Mouse (Mus musculus): ENCODE data around the gene Aldh1l1. TPM values are rescaled to one million over a fixed set of nuclear protein-coding genes. Genes with fewer than 3 reads are reported as not detected.

Gene Aldh1l1
- polyA plus RNA-seq, 1 experiment: 53.6 TPM

DNA sequence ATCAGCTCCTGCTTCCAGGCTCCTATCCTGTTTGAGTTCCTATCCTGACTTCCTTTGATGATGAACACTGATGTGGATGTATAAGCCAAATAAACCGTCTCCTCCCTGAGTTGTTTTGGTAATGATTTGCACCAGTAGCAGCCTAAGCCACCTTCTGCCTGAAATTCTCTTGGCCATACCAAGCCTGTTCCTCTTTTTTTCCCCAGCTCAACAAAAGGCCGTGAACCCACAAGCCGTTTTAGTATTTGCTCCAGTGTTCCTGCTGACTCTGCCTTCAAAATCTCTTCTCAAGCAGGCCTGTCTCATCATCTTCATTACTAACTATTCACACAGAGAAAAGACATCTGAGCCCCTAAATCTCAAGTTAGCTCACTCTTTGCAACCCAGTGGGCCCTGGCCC, 7.9 kb downstream of the Aldh1l1 start:
- Histone ChIP-seq H3K4me3 (ENCODE audit: low read depth, low read length) (no peak overlapping the region), H3K27me3 (ENCODE audit: control insufficient read depth, insufficient read depth, low read length) (no peaks in the 10 kb centered on the region), H3K27ac (ENCODE audit: insufficient read depth, low read depth, low read length) (no peak overlapping the region), H3K36me3 (ENCODE audit: control insufficient read depth, insufficient read depth, low read length) (no peaks in the 10 kb centered on the region), H3K4me1 (ENCODE audit: control insufficient read depth, insufficient read depth, insufficient read length, low read length) (peaks cover 7% of the 10 kb centered on the region; the same call in 1 of the 2 replicates)
- 82% methylated on average over 3 of the region's 3 CpGs for WGBS
- TF ChIP-seq POLR2A (IDR thresholded peaks at IDR 0.05; ENCODE audit: low read depth, low read length): no peak
- no peak for TF ChIP-seq CTCF (IDR thresholded peaks at IDR 0.05; ENCODE audit: extremely low read depth, insufficient read length, insufficient replicate concordance, low read depth, low read length)

DNA sequence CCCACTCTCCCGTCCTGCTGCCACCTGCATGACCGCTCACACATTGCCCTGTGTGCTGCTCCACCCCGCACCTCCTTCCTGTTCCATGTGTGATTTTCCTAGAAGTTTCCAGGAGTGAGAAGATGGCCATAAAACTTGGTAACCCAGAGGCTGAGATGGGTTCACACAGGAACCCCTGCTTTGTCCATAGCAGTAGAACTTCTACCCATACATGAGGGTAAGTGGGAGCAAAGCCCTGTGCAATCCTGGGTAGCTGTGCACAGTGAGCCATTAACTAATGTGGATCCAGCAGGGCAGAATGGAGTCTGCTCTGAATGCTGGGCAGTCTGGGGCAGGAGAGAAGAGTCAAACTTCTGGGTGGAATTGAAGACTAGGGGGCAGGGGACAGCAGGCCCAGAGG, 8.3 kb downstream of the Aldh1l1 start:
- no peak for TF ChIP-seq POLR2A (IDR thresholded peaks at IDR 0.05; ENCODE audit: low read depth, low read length)
- no peak for TF ChIP-seq CTCF (IDR thresholded peaks at IDR 0.05; ENCODE audit: extremely low read depth, insufficient read length, insufficient replicate concordance, low read depth, low read length)
- H3K27me3 ChIP-seq (ENCODE audit: control insufficient read depth, insufficient read depth, low read length): no peaks in the 10 kb centered on the region
- no peaks in the 10 kb centered on the region for H3K36me3 ChIP-seq (ENCODE audit: control insufficient read depth, insufficient read depth, low read length)
- H3K27ac ChIP-seq (ENCODE audit: insufficient read depth, low read depth, low read length): no peak overlapping the region
- H3K4me3 ChIP-seq (ENCODE audit: low read depth, low read length): no peak overlapping the region
- WGBS: 82% methylated on average over 3 of the region's 3 CpGs
- peaks cover 7% of the 10 kb centered on the region; the same call in 1 of the 2 replicates for H3K4me1 ChIP-seq (ENCODE audit: control insufficient read depth, insufficient read depth, insufficient read length, low read length)

DNA sequence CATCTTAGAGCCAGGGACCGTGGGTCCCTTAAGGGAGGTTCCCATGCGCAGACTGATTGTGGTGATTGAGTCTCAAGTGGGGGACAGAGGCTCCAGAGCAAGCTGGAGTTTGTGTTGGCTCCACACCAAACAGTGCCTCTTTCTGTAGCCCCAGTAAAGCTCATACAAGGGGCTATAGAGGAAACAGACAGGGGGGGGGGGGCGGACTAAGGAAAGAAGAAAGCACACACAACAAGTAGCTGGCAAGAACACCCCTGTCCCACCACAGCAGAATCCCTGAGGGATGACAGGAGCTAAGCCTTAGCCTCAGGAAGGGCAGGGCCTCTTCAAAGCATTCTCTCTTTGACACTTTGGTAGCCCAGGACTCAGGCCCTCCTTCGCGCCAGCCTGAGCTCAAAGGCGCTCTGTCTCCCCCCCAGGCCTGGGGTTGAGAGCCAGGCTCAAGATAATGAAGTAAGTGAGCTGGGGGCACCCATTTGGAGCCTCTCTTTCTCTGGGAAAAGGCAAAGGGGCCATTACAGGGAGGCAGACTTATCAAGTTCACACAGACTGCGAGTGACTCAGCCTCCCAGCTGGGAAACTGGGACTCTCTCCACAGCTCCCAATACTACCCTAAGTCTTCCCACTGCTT, 9.2 kb downstream of the Aldh1l1 start:
- Histone ChIP-seq H3K4me3 (ENCODE audit: low read depth, low read length) (no peak overlapping the region), H3K4me1 (ENCODE audit: control insufficient read depth, insufficient read depth, insufficient read length, low read length) (peaks cover 7% of the 10 kb centered on the region; the same call in 1 of the 2 replicates), H3K27me3 (ENCODE audit: control insufficient read depth, insufficient read depth, low read length) (no peaks in the 10 kb centered on the region), H3K36me3 (ENCODE audit: control insufficient read depth, insufficient read depth, low read length) (no peaks in the 10 kb centered on the region), H3K27ac (ENCODE audit: insufficient read depth, low read depth, low read length) (no peak overlapping the region)
- TF ChIP-seq CTCF (IDR thresholded peaks at IDR 0.05; ENCODE audit: extremely low read depth, insufficient read length, insufficient replicate concordance, low read depth, low read length) (no peak), POLR2A (IDR thresholded peaks at IDR 0.05; ENCODE audit: low read depth, low read length) (no peak)
- WGBS: 74% methylated on average over 7 of the region's 7 CpGs

DNA sequence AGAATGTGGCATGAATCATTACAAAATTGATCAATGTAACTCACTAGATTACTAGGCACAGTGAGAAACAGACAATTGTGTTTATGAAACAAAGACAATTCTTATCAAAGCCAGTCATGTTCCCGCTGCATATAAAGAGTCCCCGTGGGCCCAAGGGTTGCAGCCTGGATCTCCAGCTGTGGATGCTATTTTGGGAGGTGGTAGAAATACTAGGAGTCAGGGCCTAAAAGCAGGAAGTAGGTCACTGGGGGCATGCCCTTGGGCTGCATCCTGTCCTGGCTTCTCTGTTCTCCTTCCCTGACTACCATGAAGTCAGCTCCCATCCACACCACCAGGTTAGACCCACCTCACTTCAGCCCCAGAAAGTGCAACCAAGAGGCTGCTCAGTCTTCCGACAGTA, 10.0 kb downstream of the Aldh1l1 start:
- Histone ChIP-seq H3K4me3 (ENCODE audit: low read depth, low read length) (no peak overlapping the region), H3K4me1 (ENCODE audit: control insufficient read depth, insufficient read depth, insufficient read length, low read length) (peaks cover 7% of the 10 kb centered on the region; the same call in 1 of the 2 replicates), H3K27ac (ENCODE audit: insufficient read depth, low read depth, low read length) (no peak overlapping the region), H3K36me3 (ENCODE audit: control insufficient read depth, insufficient read depth, low read length) (no peaks in the 10 kb centered on the region), H3K27me3 (ENCODE audit: control insufficient read depth, insufficient read depth, low read length) (no peaks in the 10 kb centered on the region)
- WGBS: 79% methylated on average over 3 of the region's 3 CpGs
- TF ChIP-seq POLR2A (IDR thresholded peaks at IDR 0.05; ENCODE audit: low read depth, low read length) (no peak), CTCF (IDR thresholded peaks at IDR 0.05; ENCODE audit: extremely low read depth, insufficient read length, insufficient replicate concordance, low read depth, low read length) (no peak)

DNA sequence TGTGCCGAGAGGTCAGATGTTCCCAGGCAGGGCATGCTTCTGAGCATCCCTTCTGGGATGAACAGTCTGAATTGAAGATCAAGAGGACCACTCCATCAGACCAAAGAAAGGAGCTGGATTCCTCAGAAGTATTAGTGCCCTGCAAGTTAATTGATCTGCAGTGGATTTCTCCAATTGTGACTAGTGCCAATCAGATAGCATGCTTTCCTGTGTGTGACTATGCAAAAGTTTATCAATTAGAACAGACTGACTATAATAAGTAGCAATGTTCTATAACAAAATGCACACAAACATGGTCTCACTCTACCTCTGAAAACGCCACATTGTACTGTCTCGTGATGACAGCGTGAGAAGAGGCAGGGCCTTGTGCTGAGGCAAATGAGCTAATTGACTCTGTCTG, 13.3 kb downstream of the Aldh1l1 start:
- no peak overlapping the region for H3K27ac ChIP-seq (ENCODE audit: insufficient read depth, low read depth, low read length)
- H3K4me3 ChIP-seq (ENCODE audit: low read depth, low read length): no peak overlapping the region
- no peaks in the 10 kb centered on the region for H3K4me1 ChIP-seq (ENCODE audit: control insufficient read depth, insufficient read depth, insufficient read length, low read length)
- H3K36me3 ChIP-seq (ENCODE audit: control insufficient read depth, insufficient read depth, low read length): no peaks in the 10 kb centered on the region
- 80% methylated on average over 4 of the region's 4 CpGs for WGBS
- TF ChIP-seq CTCF (IDR thresholded peaks at IDR 0.05; ENCODE audit: extremely low read depth, insufficient read length, insufficient replicate concordance, low read depth, low read length) (no peak), POLR2A (IDR thresholded peaks at IDR 0.05; ENCODE audit: low read depth, low read length) (no peak)
- H3K27me3 ChIP-seq (ENCODE audit: control insufficient read depth, insufficient read depth, low read length): no peaks in the 10 kb centered on the region

DNA sequence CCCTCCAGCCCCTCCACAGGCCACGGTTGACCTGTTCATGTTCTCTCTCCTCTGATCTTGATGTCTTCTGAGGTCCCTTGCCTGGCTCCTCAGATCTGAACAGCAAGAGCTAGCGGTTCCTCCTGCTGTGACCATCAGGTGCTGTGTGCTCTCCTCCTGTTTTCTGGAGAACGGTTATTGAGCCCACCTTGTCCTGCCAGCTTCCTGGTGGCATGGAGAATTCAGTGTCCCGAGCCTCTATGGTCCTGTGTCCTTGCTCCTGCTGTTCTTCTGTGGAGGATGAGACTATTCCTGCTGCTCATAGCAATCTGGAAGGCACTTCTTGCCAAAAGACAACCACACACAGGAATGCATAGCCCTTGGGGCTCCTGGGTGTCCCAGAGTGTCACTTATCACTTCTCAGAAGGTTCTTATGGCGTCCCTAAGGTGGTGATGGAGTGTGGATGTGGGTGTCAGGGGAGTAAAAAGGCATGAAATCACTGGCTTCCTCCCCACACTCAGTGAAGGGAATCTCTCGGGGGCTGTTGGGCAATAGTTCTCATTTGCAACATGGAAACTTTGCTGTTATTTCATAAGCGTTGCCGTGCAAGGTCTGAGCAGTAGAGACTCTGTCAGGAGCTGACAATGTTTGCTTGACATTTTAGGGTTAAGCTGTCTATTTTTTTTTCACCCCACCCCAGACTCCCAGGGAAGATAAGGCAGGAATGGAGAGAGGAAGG, 15.2 kb downstream of the Aldh1l1 start:
- Histone ChIP-seq H3K4me3 (ENCODE audit: low read depth, low read length) (no peak overlapping the region), H3K4me1 (ENCODE audit: control insufficient read depth, insufficient read depth, insufficient read length, low read length) (no peaks in the 10 kb centered on the region), H3K27me3 (ENCODE audit: control insufficient read depth, insufficient read depth, low read length) (no peaks in the 10 kb centered on the region), H3K27ac (ENCODE audit: insufficient read depth, low read depth, low read length) (no peak overlapping the region), H3K36me3 (ENCODE audit: control insufficient read depth, insufficient read depth, low read length) (no peaks in the 10 kb centered on the region)
- 64% methylated on average over 8 of the region's 8 CpGs for WGBS
- no peak for TF ChIP-seq POLR2A (IDR thresholded peaks at IDR 0.05; ENCODE audit: low read depth, low read length)
- TF ChIP-seq CTCF (IDR thresholded peaks at IDR 0.05; ENCODE audit: extremely low read depth, insufficient read length, insufficient replicate concordance, low read depth, low read length): no peak

DNA sequence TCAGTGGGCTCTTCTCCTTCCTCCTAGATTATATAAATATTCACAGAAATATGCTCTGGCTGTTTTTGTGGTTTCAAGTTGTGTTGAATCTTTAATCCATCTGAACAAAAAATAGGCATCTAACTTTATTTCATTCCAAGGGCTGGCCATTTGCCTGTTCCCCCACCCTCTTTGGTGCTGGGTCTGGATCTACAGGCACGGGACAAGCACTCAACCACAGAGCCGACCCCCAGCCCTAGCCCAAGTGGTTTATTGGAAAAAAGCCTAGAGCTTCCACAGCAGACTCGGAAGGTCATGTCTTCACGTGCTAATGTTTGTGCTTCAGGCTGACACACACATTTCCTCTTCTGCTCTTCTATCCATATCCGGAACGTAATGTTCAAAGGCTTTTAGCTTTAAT, 19.7 kb downstream of the Aldh1l1 start:
- WGBS: 54% methylated on average over 6 of the region's 6 CpGs
- peaks cover 21% of the 10 kb centered on the region for H3K4me1 ChIP-seq (ENCODE audit: control insufficient read depth, insufficient read depth, insufficient read length, low read length)
- no peak overlapping the region for H3K4me3 ChIP-seq (ENCODE audit: low read depth, low read length)
- no peak overlapping the region for H3K27ac ChIP-seq (ENCODE audit: insufficient read depth, low read depth, low read length)
- no peaks in the 10 kb centered on the region for H3K27me3 ChIP-seq (ENCODE audit: control insufficient read depth, insufficient read depth, low read length)
- TF ChIP-seq CTCF (IDR thresholded peaks at IDR 0.05; ENCODE audit: extremely low read depth, insufficient read length, insufficient replicate concordance, low read depth, low read length): no peak
- H3K36me3 ChIP-seq (ENCODE audit: control insufficient read depth, insufficient read depth, low read length): no peaks in the 10 kb centered on the region
